Mouse (Mus musculus) lung, postnatal 0 days (tissue): ENCODE measurements at regions not wholly inside any gene's neighbourhood (a gene's known extent, or its start where the extent isn't known, plus 50 kb on each side); places are given as distances from the start of the nearest gene placed in this dataset.
"Not testable (repeated sequence)": the region's sequence is repeated elsewhere in the genome, so short reads cannot be mapped to it uniquely, and the experiment has no call there.

ENCODE experiments used
- ATAC-seq: fragments of 200-750 bp; cut with Nextera tagmentation; 2 replicates; pipeline ENCODE4 v1.8.0; 2017; ENCODE audit warnings: moderate library complexity
- DNase-seq: peaks from one replicate; pipeline ENCODE4 v3.0.0-alpha.2; 2016; ENCODE audit warnings: low spot score
- H3K27ac ChIP-seq: fragments of 300-500 bp; sonication (generic); 2 replicates; pipeline ENCODE4 v1.5.1; 2014; ENCODE audit warnings: antibody characterized with exemption, mild to moderate bottlenecking, low read length, mixed read lengths
- H3K27me3 ChIP-seq: fragments of 300-500 bp; sonication (generic); replicated peaks from 2 replicates; pipeline ENCODE4 v1.6.1; 2014; ENCODE audit warnings: low read length, mixed read lengths; ENCODE audit not compliant: insufficient read depth
- H3K36me3 ChIP-seq: fragments of 300-500 bp; sonication (generic); 2 replicates; pipeline ENCODE4 v1.6.1; 2014; ENCODE audit warnings: low read length, mixed read lengths; ENCODE audit not compliant: insufficient read depth
- H3K4me1 ChIP-seq: fragments of 300-500 bp; sonication (generic); 2 replicates; pipeline ENCODE4 v1.6.1; 2014; ENCODE audit warnings: antibody characterized with exemption, low read depth, low read length, mixed read lengths; ENCODE audit not compliant: insufficient read depth
- H3K4me2 ChIP-seq: fragments of 300-500 bp; sonication (generic); replicated peaks from 2 replicates; pipeline ENCODE4 v1.6.1; 2014; ENCODE audit warnings: low read depth, mild to moderate bottlenecking, low read length, moderate library complexity, mixed read lengths
- H3K4me3 ChIP-seq: fragments of 300-500 bp; sonication (generic); 2 replicates; pipeline ENCODE4 v1.5.1; 2014; ENCODE audit warnings: low read depth, low read length
- H3K9ac ChIP-seq: fragments of 300-500 bp; sonication (generic); replicated peaks from 2 replicates; pipeline ENCODE4 v1.6.1; 2014; ENCODE audit warnings: low read depth, mild to moderate bottlenecking
- H3K9me3 ChIP-seq: fragments of 300-500 bp; sonication (generic); 2 replicates; pipeline ENCODE4 v1.6.1; 2016; ENCODE audit warnings: low read length, mixed read lengths
- CTCF ChIP-seq: IDR thresholded peaks from 2 replicates; pipeline ENCODE4 v1.5.1; 2016; ENCODE audit warnings: antibody characterized with exemption, mild to moderate bottlenecking
- EP300 ChIP-seq: IDR thresholded peaks from 2 replicates; pipeline ENCODE4 v1.6.1; 2016; ENCODE audit warnings: antibody characterized with exemption, mild to moderate bottlenecking, control low read depth
- WGBS: fragments of 180-500 bp; shearing (Covaris S2); extraction: QIAGEN DNeasy Blood & Tissue Kit; methylation state at CpG from one replicate; pipeline ENCODE4 v1.1.7; 2014; 5-methylcytosine and 5-hydroxymethylcytosine counted together

DNA sequence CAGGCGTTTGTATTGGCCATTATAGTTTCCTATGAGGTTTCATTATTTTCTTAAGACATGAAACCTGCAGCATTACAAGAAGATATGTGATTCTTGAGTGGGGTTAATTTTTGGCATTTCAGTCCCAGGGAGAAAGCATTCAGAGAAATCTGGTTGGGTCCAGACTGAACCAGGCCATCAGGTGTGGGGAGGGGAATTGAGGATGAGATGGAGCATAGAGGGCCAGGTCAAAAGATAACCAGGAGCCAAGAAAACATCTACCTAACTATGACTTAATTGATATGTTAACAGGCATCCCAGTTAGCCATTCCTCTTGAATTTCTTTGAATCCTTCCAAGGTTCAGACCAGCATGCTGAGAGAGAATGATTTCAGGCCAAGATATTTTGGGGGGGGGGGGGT, 96.2 kb upstream of the Tnfrsf8 start:
- Histone ChIP-seq H3K9ac (no peak overlapping the region), H3K4me1 (no peaks in the 10 kb centered on the region), H3K9me3 (no peaks in the 10 kb centered on the region), H3K4me2 (no peak overlapping the region), H3K27ac (no peak overlapping the region), H3K27me3 (no peaks in the 10 kb centered on the region), H3K36me3 (no peaks in the 10 kb centered on the region), H3K4me3 (no peak overlapping the region)
- ATAC-seq (no peak), DNase-seq (no peak)
- 38% methylated on average over 1 of the region's 1 CpGs for WGBS
- TF ChIP-seq CTCF (no peak), EP300 (no peak)

DNA sequence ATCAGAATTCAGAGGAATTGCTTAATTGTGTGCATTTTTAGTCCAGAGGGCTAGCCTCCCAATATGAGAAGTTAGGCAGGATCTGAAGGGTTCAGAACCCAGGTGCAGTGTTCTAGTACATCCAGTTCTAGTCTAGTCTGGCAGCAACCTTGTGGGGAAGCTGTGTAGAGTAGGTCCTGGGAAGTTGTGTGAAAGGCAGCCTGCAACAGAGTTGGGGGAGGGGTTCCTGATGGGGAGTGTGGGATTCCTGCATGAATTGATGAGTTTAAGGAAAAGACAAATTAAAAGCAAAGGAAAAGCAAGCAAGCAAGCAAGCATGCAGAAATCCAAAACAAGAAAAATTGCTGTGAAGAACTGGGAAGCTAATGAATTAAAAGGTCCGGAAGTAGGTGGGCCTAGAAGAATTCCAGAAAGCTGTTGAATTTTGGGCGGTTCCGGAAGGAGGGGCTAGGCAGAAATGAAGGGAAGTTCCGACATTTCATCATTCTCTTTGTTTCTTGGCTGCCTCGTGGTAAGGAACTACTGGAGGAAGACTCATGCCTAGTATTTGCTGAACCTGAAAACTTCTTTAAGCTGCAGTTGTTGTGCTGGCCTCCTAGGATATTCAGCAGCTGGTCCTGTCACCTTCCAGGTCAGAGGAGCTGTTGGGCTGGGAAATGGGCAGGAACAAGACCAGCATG, 95.0 kb upstream of the Tnfrsf8 start:
- no peak overlapping the region for H3K9ac ChIP-seq
- H3K4me2 ChIP-seq, result no peak overlapping the region
- no peaks in the 10 kb centered on the region for H3K9me3 ChIP-seq
- ATAC-seq (no peak), DNase-seq (no peak)
- no peaks in the 10 kb centered on the region for H3K36me3 ChIP-seq
- 77% methylated on average over 5 of the region's 5 CpGs for WGBS
- H3K4me3 ChIP-seq, result no peak overlapping the region
- TF ChIP-seq EP300, result no peak
- TF ChIP-seq CTCF, result no peak
- H3K27me3 ChIP-seq, result no peaks in the 10 kb centered on the region
- no peak overlapping the region for H3K27ac ChIP-seq
- no peaks in the 10 kb centered on the region for H3K4me1 ChIP-seq

GRCm38 (mm10) chr4:145406050-145406449, 91.1 kb upstream of the Tnfrsf8 start:
- not testable (repeated sequence) for H3K4me2 ChIP-seq, H3K4me3 ChIP-seq, DNase-seq, H3K27ac ChIP-seq, H3K9ac ChIP-seq, H3K36me3 ChIP-seq, H3K9me3 ChIP-seq, ATAC-seq, H3K4me1 ChIP-seq, H3K27me3 ChIP-seq
- WGBS, result 53% methylated on average over 1 of the region's 1 CpGs

DNA sequence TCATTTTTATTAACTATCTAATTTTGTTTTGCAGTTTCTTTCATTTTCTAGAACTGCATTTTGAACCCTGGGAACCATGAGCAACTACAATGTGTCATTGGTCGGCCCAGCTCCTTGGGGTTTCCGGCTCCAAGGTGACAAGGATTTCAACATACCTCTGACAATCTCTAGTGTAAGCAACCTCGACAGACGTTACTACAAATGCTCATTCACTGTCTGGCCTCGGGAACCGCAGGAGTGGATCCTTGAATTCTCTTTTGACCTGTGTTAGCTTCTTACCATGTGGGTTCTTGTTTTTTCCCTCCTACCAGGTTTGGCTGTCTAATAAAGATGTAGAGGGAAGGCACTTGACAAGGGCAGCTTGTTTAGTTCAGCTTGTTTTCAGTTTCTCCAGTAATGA, 89.3 kb upstream of the Tnfrsf8 start:
- not testable (repeated sequence) for H3K27ac ChIP-seq, ATAC-seq, H3K4me2 ChIP-seq, DNase-seq, H3K4me1 ChIP-seq, H3K4me3 ChIP-seq, H3K36me3 ChIP-seq, H3K9ac ChIP-seq, H3K27me3 ChIP-seq, H3K9me3 ChIP-seq
- WGBS, result 68% methylated on average over 6 of the region's 6 CpGs

GRCm38 (mm10) chr4:145378876-145379275, 63.9 kb upstream of the Tnfrsf8 start:
- ATAC-seq, result not testable (repeated sequence)
- WGBS, result 92% methylated on average over 2 of the region's 4 CpGs

GRCm38 (mm10) chr4:145377306-145378067, 62.5 kb upstream of the Tnfrsf8 start:
- not testable (repeated sequence) for H3K9ac ChIP-seq, DNase-seq, H3K27me3 ChIP-seq, H3K36me3 ChIP-seq, H3K27ac ChIP-seq, H3K4me2 ChIP-seq, H3K4me1 ChIP-seq, H3K4me3 ChIP-seq, ATAC-seq, H3K9me3 ChIP-seq
- WGBS, result 84% methylated on average over 13 of the region's 14 CpGs

More at GRCm38 (mm10) chr4:145378876-145379275, 63.9 kb upstream of the Tnfrsf8 start:
- not testable (repeated sequence) for DNase-seq, H3K36me3 ChIP-seq, H3K9me3 ChIP-seq, H3K9ac ChIP-seq, H3K4me3 ChIP-seq, H3K4me2 ChIP-seq, H3K4me1 ChIP-seq, H3K27ac ChIP-seq, H3K27me3 ChIP-seq
